Mouse (Mus musculus) forebrain, postnatal 0 days (tissue): ENCODE data around the gene Bag6. TPM values are rescaled to one million over a fixed set of nuclear protein-coding genes. Genes with fewer than 3 reads are reported as not detected.

Source experiments
- ATAC-seq: fragments of 200-750 bp; cut with Nextera tagmentation; 2 replicates; pipeline ENCODE4 v1.8.0; 2017; ENCODE audit warnings: mild to moderate bottlenecking, moderate library complexity
- DNase-seq: peaks from one replicate; pipeline ENCODE4 v3.0.0-alpha.2; 2015
- H3K27ac ChIP-seq: fragments of 300-500 bp; sonication (generic); 2 replicates; pipeline ENCODE4 v1.5.1; 2014; ENCODE audit warnings: low read depth, mild to moderate bottlenecking, antibody characterized with exemption, low read length, moderate library complexity, mixed read lengths
- H3K27me3 ChIP-seq: fragments of 300-500 bp; sonication (generic); 2 replicates; pipeline ENCODE4 v1.6.1; 2014; ENCODE audit warnings: mild to moderate bottlenecking, low read length, mixed read lengths; ENCODE audit not compliant: insufficient read depth
- H3K36me3 ChIP-seq: fragments of 300-500 bp; sonication (generic); 2 replicates; pipeline ENCODE4 v1.6.1; 2014; ENCODE audit warnings: mild to moderate bottlenecking, moderate library complexity; ENCODE audit not compliant: insufficient read depth
- H3K4me1 ChIP-seq: fragments of 300-500 bp; sonication (generic); 2 replicates; pipeline ENCODE4 v1.6.1; 2014; ENCODE audit warnings: antibody characterized with exemption; ENCODE audit not compliant: insufficient read depth
- H3K4me2 ChIP-seq: fragments of 300-500 bp; sonication (generic); 2 replicates; pipeline ENCODE4 v1.6.1; 2014; ENCODE audit warnings: low read depth, mild to moderate bottlenecking, moderate library complexity
- H3K4me3 ChIP-seq: fragments of 300-500 bp; sonication (generic); 2 replicates; pipeline ENCODE4 v1.5.1; 2014; ENCODE audit warnings: low read depth, low read length, mixed read lengths
- H3K9ac ChIP-seq: fragments of 300-500 bp; sonication (generic); 2 replicates; pipeline ENCODE4 v1.6.1; 2014; ENCODE audit warnings: mild to moderate bottlenecking
- H3K9me3 ChIP-seq: fragments of 300-500 bp; sonication (generic); 2 replicates; pipeline ENCODE4 v1.6.1; 2016; ENCODE audit warnings: low read length
- CTCF ChIP-seq: sonication (generic); IDR thresholded peaks from 2 replicates; pipeline ENCODE4 v1.5.1; 2016; ENCODE audit warnings: antibody characterized with exemption, control low read depth, low read depth
- WGBS: fragments of 180-500 bp; shearing (Covaris S2); extraction: QIAGEN DNeasy Blood & Tissue Kit; methylation state at CpG from one replicate; pipeline ENCODE4 v1.1.7; 2014; 5-methylcytosine and 5-hydroxymethylcytosine counted together
- polyA plus RNA-seq: library from polyadenylated mRNA; unstranded; fragments of >200 nt; fragmentation: Nextera tagmentation; extraction: Ambion mirVana; gene quantifications from 2 replicates; pipeline ENCODE4 v1.2.1, GENCODE M21; 2015
- total RNA-seq: library from RNA; depleted of rRNA; stranded (reverse); fragments of >200 nt; gene quantifications from 2 replicates; pipeline ENCODE4 v1.2.3, GENCODE M21; 2014

Gene Bag6
- total and polyA plus RNA-seq, 2 experiments from 2014 or later = 71.9 to 340 TPM

DNA sequence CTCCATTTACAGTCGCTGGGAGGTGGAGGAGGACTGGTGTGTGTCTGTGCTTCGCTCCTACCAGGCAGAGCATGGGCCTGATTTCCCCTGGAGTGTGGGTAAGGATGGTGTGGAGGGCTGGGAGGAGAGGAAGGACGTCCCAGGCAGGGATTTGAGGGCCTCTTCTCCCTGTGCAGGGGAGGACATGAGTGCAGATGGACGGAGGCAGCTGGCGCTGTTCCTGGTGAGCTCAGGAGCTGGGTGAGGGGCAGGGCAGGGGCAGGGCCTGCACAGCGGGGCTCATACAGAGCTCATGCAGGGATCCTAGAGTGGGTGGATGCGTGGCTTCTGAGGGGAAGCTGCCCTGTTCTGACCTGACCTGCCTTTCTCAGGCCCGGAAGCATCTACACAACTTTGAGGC is 32.7 kb upstream of the Bag6 start:
- Histone ChIP-seq H3K36me3 (peaks cover 62% of the 10 kb centered on the region), H3K4me2 (no peak overlapping the region)

DNA sequence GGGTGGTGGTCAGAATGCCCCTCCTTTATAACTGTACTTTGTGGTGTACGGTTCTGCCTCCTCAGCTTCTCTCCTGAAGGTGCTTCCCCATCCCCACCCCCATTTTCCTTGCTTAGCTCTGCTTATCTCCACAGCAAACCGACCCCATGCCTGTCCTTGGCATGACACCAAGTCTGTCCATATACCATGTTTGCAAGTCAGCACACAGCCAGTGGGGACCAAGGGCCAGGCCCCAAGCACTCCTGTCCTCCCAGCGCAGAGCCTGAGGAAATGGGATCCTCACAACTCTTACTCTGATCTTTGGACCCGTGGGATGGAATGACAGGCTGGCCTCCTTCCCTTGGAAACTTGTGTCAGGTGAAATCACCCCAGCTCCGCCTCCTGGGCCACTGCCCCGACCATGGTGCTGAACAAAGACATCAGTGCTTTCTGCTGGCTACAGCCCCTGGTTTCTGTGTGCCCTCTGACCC is 31.7 kb upstream of the Bag6 start:
- DNase-seq = no peak
- Histone ChIP-seq H3K27ac (no peak overlapping the region), H3K27me3 (no peaks in the 10 kb centered on the region), H3K9me3 (no peaks in the 10 kb centered on the region), H3K4me3 (no peak overlapping the region), H3K36me3 (peaks cover 55% of the 10 kb centered on the region), H3K4me2 (no peak overlapping the region), H3K9ac (no peak overlapping the region), H3K4me1 (no peaks in the 10 kb centered on the region)
- WGBS = 74% methylated on average over 6 of the region's 6 CpGs
- no peak for ATAC-seq
- no peak for TF ChIP-seq CTCF

More for the DNA sequence above, 32.7 kb upstream of the Bag6 start:
- WGBS = 76% methylated on average over 8 of the region's 8 CpGs
- DNase-seq (no peak), ATAC-seq (no peak)
- no peak for TF ChIP-seq CTCF
- Histone ChIP-seq H3K27me3 (no peaks in the 10 kb centered on the region), H3K27ac (no peak overlapping the region), H3K4me1 (no peaks in the 10 kb centered on the region), H3K4me3 (no peak overlapping the region), H3K9ac (no peak overlapping the region), H3K9me3 (no peaks in the 10 kb centered on the region)

DNA sequence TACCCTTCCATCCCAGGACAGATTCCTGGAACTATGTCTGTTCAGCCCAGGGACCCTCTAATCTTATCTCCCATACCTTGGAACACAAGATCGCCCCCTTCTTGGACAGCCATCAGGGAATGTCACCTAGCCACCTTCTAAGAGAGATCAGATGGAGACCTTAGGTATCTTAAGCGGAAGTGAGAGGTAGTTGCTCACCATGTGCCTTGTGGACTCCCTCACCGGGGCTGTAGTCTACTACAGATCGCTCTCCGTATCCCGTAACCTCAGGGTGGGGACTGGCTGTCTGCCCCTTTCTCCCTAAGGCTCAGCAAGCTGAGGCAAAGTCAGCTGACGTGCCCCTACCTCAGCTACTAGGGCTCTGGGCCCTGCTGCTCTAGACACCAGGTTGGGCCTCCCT is 30.9 kb upstream of the Bag6 start:
- Histone ChIP-seq H3K27ac (no peak overlapping the region), H3K4me2 (no peak overlapping the region), H3K36me3 (peaks cover 47% of the 10 kb centered on the region), H3K27me3 (no peaks in the 10 kb centered on the region), H3K9me3 (no peaks in the 10 kb centered on the region), H3K4me1 (no peaks in the 10 kb centered on the region), H3K9ac (no peak overlapping the region), H3K4me3 (no peak overlapping the region)
- ATAC-seq = no peak
- TF ChIP-seq CTCF = no peak
- DNase-seq = no peak
- 96% methylated on average over 7 of the region's 7 CpGs for WGBS

DNA sequence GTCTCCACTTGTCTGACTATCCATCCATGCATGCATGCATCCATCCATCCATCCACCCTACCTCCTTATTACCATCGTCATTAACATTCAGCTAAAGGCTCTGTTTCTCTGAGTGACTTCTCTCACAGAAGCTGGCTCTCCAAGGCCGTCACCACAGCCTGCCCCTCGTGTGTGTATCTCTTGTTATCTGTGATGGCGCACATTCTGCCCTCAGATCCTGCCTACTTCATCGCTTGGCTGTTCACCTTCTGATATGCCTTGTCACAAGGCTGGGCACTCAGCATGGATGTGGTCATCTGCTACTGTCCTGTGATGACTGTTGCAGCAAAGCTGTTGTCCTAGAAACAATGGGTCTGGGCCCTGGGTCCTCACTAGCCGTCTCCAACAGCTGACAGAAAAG is 30.2 kb upstream of the Bag6 start:
- no peak for TF ChIP-seq CTCF
- H3K4me3 ChIP-seq = no peak overlapping the region

DNA sequence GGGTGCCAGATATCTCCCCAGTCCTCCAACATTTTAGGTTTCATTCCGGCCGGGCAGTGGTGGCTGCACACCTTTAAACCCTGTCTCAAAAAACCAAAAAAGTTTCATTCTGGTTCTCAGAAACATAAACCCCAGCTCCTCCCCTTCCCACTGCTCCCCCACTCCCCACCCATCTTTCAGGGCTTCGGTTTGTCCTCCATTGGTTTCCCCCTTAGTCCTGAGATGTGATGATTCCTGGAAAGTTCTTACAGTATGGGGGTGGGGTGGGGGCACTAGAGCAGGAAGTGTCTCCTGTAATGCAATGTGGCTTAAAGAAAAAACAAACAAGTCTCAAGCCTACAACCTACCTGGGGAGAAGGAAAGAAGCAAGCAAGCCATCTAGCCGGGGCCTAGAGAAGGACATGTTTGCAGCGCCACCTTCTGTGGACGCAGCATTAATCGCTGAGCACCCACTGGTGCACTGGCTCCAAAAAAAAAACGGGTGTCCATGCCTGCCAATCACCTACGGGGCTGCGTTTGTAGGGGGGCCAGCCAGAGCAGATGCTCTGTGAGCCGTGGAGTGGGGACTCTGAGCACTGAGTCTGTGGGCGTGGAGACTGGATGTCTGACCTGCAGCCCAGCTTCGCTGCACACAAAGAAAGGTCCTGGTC is 29.1 kb upstream of the Bag6 start:
- Histone ChIP-seq H3K27ac (no peak overlapping the region), H3K27me3 (no peaks in the 10 kb centered on the region), H3K4me1 (no peaks in the 10 kb centered on the region), H3K9me3 (no peaks in the 10 kb centered on the region), H3K9ac (no peak overlapping the region), H3K36me3 (peaks cover 29% of the 10 kb centered on the region), H3K4me2 (peak overlapping the region; percentile 24; the same call in 1 of the 2 replicates), H3K4me3 (no peak overlapping the region)
- DNase-seq = peak; percentile 28
- peak; percentile 66 for TF ChIP-seq CTCF
- peak; percentile 46; the same call in 1 of the 2 replicates for ATAC-seq
- WGBS = 21% methylated on average over 13 of the region's 13 CpGs

More for the DNA sequence above, 30.2 kb upstream of the Bag6 start:
- ATAC-seq (no peak), DNase-seq (no peak)
- no peak overlapping the region for H3K27ac ChIP-seq
- no peak overlapping the region for H3K4me2 ChIP-seq
- H3K9ac ChIP-seq = no peak overlapping the region
- no peaks in the 10 kb centered on the region for H3K9me3 ChIP-seq
- H3K36me3 ChIP-seq = peaks cover 40% of the 10 kb centered on the region
- H3K27me3 ChIP-seq = no peaks in the 10 kb centered on the region
- WGBS = 78% methylated on average over 6 of the region's 6 CpGs
- no peaks in the 10 kb centered on the region for H3K4me1 ChIP-seq

DNA sequence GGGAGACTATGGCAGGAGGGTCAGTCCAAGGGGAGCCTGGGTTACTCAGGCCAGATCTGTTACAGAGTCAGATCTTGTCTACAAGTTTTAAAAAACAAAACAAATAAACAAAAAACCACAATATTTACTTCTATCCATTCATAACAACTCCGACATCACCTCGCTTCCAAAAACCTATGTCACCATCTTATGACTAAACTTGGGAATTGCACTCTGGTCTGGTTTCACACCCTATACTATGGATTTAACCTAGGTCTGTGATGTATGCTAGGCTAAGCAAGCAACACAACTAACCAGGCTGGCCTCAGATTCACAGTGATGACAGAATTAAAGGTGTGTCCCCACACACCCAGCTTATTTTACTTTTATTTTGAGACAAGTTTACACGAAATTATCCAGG is 28.5 kb upstream of the Bag6 start:
- WGBS = 63% methylated on average over 3 of the region's 3 CpGs
- H3K27me3 ChIP-seq = no peaks in the 10 kb centered on the region
- ATAC-seq (no peak), DNase-seq (peak; percentile 19)
- H3K4me2 ChIP-seq = no peak overlapping the region
- H3K36me3 ChIP-seq = peaks cover 22% of the 10 kb centered on the region
- H3K9me3 ChIP-seq = no peaks in the 10 kb centered on the region
- H3K4me1 ChIP-seq = no peaks in the 10 kb centered on the region
- H3K27ac ChIP-seq = no peak overlapping the region
- no peak overlapping the region for H3K9ac ChIP-seq
- H3K4me3 ChIP-seq = no peak overlapping the region
- TF ChIP-seq CTCF = peak; percentile 55

DNA sequence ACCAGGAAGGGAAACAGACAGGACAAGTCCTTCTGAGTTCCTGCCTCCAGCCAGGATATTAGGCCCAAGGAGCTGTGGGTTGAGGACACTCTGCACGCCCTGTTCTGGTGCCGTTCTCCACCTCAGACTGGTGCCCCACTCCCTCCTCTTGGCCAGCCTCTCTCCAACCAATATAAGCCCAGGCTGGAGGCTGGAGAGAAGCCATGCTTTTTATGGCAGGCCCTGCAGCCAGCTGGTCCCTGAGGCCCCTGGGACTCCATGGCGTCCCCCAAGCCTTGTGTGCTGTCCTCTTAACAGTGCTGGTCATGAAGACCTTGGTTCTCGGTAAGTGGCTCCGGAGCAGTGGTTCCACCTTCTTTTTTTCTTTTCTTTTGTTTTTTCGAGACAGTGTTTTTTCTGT is 26.9 kb upstream of the Bag6 start, which contains the start of gene Ly6g5c:
Gene Ly6g5c (plus strand): TSS at position 183 of the 400 bp plus-strand sequence.
- no peaks in the 10 kb centered on the region for H3K9me3 ChIP-seq
- no peaks in the 10 kb centered on the region for H3K27me3 ChIP-seq
- H3K36me3 ChIP-seq = peaks cover 7% of the 10 kb centered on the region; the same call in 1 of the 2 replicates
- no peak within 1 kb of the TSS for H3K9ac ChIP-seq
- DNase-seq (no peak), ATAC-seq (no peak)
- no peak within 1 kb of the TSS for H3K4me2 ChIP-seq
- 84% methylated on average over 6 of the region's 6 CpGs for WGBS
- no peaks in the 10 kb centered on the region for H3K4me1 ChIP-seq
- TF ChIP-seq CTCF = no peak
- H3K27ac ChIP-seq = no peak within 1 kb of the TSS
- H3K4me3 ChIP-seq = no peak within 1 kb of the TSS
